Mouse (Mus musculus) kidney, postnatal 4 days (tissue): ENCODE data around the gene Gfy.

Experiments used
- DNase-seq, 2 experiments: peaks; one replicate each; pipeline ENCODE4 v3.0.0; 2021; ENCODE audit warnings: mixed read lengths in 2 of 2

Gfy gene

GRCm38 (mm10) chr7:45145460-45145859 lies 33.9 kb downstream of the Gfy start:
- DNase-seq: no peak

DNA sequence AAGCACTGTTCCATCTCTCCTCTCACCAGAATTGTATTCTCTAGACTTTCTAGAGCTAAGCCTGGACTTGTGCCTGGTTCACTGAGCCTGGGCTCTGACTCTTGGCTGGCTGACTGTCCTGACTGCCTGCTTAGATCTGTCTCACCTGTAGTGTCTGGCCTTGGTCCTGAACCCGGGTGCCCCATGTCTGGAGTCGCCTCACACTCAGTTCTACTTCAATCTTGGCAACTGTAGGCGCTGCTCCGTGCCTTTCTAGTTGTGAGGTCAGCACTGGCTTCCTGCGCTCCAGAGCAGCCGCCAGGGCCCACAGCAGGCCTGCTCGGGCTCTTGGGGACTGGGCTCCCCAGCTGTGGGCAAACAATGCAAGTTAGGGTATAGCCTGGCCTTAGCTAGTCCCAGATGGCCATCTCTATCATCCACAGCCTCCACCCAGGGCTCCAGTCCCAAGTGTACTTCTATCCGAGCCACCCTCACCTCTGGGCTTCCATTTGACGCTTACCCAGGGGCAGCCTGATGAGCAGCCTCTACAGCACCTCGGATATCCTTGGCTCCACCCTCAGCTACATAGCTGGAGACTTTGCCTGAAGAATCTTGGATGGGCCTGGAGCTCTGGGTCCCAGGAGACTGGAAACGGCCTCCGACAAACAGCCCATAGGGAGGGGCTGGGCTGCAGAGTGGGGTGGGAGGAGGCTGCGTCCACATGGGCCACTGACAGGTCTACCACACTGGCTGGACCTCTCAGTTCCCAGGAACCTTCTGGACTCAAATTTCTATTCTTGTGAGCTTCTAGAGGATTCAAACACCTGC lies 34.8 kb downstream of the Gfy start:
- peak in 1 of 2 experiments; percentile 32 for DNase-seq

DNA sequence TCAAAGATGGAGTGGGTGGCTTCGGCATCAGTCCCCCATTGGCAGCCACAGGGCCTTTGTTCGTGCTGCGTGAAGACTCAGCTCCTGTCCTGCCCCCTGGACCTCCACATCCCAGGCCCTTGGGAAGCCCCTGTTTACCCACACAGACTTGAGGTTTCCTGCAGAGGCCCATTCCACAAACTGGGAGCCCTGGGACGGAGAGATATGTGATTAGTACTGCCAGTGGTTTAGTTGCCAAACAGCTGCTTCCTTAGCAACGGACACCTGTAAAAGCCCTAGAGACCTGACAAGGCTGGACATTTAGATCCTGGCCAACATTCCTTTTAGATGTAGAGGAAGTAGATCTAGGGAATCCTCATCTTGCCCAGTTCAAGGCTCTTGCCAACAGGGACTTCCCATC lies 37.5 kb downstream of the Gfy start:
- DNase-seq: no peak

DNA sequence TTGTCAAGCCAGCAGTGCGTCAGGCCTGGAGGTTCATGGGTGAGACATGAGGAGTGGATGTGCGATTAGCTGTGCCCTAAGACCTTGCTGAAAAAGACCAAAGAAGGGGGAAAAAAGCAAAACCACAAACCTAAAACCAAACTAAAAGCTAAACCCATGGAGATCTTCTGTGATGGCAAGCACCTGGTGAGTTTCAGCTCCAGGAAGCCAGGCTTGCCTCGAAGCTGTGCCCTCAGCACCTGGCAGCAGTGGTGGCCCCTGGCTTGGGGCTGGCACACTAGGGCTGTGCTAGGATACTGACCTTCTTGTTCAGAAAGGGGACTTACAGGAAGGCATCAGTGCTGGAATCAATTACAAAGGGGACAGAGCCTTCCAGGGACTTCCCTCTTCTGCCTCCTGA lies 38.0 kb downstream of the Gfy start:
- no peak for DNase-seq

DNA sequence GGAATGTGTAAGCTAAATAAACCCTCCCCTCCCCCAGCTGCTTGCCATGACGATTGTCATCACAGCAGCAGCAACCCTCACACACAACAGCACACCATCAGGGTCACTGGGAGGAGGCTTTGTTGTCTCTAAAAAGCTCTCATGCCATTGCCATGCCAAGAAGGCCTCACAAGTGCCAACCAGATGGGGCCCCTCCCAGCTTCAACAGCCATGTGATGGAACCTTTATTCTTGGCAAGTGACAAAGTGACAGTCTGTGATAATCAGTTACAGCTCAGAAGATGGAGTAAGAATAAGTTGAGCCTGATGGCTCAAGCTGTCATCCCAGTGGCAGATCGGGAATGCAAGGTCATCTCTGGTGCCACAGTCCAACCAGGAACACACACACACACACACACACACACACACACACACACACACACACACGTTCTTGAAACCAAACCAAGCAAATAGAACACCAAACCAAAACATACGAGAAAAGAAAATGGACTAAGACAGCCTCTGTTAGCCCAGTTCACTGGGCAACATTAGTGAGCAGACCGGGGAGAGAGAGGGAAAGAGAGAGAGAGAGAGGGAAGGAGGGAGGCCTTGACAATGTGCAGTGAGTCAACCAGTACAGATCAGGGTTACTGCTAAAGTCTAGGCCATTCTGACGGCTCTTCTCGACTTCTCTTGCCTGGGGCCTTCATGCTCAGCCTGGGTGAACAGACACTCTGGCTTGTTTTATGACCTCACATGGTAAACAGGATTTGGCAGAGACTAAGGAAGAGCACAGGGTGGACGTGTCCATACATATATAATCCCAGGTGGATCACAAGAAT lies 39.3 kb downstream of the Gfy start:
- no peak for DNase-seq

- no peak for DNase-seq
Measured at GRCm38 (mm10) chr7:45138403-45138802, 41.0 kb downstream of the Gfy start.

DNA sequence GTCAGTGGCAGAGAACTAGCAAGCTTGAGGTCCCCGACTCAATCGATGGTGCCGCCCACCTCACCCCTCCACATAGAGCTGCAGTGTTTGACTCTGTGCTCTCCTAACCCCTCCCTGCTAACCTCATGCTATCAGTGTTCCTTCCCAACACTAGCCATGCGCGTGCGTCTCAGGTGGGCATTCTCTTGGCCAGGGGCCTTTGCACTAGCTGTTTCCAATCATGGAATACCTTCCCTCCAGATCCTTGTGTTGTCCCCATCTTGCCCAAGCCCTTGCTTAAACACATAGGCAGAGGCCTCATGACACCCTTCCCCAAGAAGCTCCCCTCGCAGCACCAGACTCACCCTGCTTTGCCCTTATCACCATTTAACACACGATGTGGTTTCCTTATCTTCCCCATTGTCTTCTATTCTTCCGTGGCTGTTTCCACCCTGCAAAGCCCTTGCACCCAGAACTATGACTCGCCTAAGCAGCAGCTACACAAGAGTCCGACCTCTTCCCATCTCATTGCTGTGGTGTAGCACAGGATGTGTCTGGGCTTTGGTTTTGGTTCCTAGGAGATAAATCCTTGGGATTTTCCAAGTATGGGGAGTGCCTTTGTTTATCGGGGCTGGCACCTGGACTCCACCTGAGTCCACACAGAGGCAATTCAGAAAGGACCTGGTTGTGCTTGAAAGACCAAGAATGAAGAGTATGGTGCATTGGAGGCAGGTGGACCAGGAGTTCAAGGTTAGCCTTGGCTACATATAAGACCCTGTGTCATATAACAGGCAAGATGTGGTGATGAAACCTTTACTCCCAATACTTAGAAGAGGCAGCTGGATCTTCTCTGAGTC lies 42.0 kb downstream of the Gfy start:
- DNase-seq: no peak

GRCm38 (mm10) chr7:45135993-45136567 lies 43.3 kb downstream of the Gfy start, which contains the start of the genes Gm45713 and Flt3l:
Gene Gm45713, minus strand, starts transcription at chr7:45136231.
Gene Flt3l, minus strand, starts transcription at chr7:45136432.
- DNase-seq: peak; percentile 91 to 94

- no peak for DNase-seq
Measured at GRCm38 (mm10) chr7:45135370-45135769, 44.0 kb downstream of the Gfy start.

- DNase-seq: peak; percentile 76 to 84
Measured at GRCm38 (mm10) chr7:45134544-45135026, 44.8 kb downstream of the Gfy start.

DNA sequence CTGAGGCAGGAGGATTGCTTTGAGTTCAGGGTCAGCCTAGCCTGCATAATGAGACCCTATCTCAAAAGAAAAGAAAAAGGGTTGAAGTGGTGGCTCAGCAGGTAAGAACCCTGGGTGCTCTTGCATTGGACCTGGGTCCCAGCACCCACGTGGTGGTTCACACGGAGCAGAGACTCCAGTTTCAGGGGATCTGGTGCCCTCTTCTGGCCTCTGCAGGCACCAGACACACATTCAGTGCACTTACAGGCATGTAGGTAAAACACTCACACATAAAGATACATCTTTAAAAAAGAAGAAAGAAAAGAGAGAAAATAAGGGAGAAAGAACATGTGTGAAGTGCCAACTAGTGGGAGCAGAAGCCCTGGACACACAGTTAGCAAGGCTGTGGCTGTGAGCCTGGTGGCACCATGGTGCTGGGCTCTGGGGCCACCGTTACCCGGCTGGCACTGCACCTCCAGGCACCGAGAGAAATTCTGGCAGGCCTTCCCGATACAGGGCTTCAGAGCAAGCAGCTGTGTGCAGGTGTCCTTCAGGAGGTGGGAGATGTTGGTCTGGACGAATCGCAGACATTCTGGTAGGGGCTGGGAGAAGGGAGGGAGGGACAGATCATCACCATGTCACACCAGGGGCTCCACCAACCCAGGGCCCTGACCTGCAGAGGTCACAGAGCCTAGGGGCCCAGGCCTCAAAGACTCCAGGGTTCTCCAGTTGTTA lies 45.8 kb downstream of the Gfy start:
- no peak for DNase-seq

DNA sequence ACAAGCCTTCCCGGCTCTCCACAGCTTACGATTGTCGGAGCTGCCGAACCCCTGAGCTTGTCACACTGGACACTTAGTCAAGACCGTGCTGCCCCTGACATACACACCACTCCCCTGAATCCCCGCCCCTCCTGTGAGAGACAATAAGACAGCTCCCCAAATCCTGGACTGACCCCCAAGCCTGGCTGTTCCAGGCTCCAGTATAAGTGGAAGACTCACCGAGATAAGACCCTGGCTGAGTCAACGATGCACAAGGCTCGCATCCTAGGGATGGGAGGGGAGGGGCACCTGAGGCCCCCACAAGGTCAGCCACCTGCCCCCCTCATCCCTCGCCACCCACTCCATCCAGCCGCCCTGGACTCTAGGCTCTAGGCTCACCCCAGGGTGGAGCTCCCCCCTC lies 47.5 kb downstream of the Gfy start:
- DNase-seq: no peak

- no peak for DNase-seq
Measured at GRCm38 (mm10) chr7:45129776-45130512, 49.4 kb downstream of the Gfy start.

DNA sequence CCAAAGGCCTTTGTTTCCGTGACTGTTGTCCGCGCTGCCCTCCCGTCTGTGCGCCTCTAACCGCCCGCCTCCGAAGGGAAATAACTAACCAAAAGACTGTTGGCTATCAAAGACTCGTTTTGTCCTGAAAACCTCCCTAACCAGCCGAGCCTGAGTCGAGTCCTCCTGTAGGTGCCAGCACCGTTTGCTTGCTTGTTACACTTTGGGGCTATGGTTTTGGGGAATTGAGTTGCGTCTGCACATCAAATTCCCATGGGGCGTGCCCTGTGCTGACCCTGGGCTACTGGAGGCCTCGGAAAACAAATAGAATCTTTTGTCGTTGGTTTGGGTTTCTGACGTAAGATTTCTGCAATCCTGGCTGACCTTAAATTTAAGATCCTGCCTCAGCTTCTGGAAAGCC lies 50.1 kb downstream of the Gfy start:
- DNase-seq: peak; percentile 70 to 79

DNA sequence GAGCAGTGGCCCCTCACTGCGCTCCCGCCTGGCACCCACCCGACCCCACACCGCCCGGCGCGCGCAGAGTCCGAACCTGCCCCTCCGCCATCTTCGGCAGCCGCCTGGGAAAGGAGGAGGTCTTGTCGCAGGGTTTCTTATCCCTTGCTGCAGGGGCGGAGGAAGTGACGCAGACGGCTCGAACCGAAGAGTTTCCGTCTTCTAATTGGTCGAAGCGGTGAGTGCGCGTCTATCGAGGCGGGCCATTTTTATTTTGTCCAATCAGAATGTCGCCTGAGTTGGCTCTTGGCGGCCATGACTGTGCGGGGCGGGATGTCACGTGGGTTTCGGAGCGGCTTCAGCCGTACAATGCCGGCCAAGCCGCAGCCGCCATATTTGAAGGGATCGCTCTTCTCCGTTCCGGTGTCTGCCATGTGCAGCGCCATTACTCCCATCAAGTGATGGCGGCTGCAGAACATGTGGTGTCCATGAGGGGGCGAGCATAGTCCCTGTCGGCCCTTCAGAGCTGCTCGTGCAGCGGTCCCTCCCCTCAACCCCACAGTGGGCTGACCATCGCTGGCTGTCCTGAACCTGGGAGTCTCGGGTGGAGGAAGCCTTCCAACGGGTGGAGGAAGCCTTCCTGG lies 50.6 kb downstream of the Gfy start, which contains the start of gene Rpl13a:
TSS of gene Rpl13a (minus strand) at position 138 of the 623 bp plus-strand sequence.
- peak; percentile 97 to 99 for DNase-seq

GRCm38 (mm10) chr7:45127700-45128224 lies 51.6 kb downstream of the Gfy start:
- no peak for DNase-seq

GRCm38 (mm10) chr7:45126844-45127699 lies 52.3 kb downstream of the Gfy start:
- DNase-seq: peak in 1 of 2 experiments; percentile 48
